Mouse (Mus musculus): Measurements from ENCODE around the gene Atp13a1.

The Atp13a1 gene

GRCm38 (mm10) chr8:69850926-69851506 lies 60.1 kb downstream of the Atp13a1 start:
- DNase-seq: no peak

GRCm38 (mm10) chr8:69853869-69854268 lies 62.9 kb downstream of the Atp13a1 start:
- no peak for DNase-seq

Measured in cerebellum, postnatal 36 days (tissue).